Mouse (Mus musculus): Measurements from ENCODE around the gene Hrasls5.

DNA sequence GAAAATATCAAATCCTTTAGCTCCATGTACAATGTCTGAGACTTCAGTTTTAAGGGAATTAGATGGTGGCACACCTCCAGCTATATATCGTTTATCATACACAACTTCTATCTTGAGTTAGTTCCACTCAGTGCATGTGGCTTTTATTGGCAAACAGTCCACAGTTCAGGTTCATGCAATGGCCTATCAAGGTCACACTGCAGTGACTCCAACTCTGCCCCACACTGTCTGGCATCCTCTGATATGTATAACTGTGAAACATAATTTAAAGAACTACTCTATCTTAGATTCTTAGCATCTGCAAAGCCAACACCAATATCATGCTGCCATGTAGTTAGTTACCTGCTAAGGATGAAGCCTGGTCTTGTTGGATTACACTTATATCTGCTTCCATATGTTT lies 75.6 kb downstream of the Hrasls5 start:
- TF ChIP-seq POLR2A (IDR thresholded peaks at IDR 0.05; ENCODE audit: borderline replicate concordance, control insufficient read depth, low read depth, low read length): no peak
- TF ChIP-seq CTCF (IDR thresholded peaks at IDR 0.05; ENCODE audit: control insufficient read depth, insufficient read depth, low read length): no peak

Measured in bone marrow, adult 2 months (tissue).